Mouse (Mus musculus) hindbrain, embryonic 11.5 days (tissue): ENCODE measurements around the gene Noc3l. TPM values are rescaled to one million over a fixed set of nuclear protein-coding genes. Genes with fewer than 3 reads are reported as not detected.
A peak's percentile ranks its signal among the peaks of the same experiment; 100 is the strongest.

Experiments used
- ATAC-seq: fragments of 200-750 bp; cut with Nextera tagmentation; 2 replicates; pipeline ENCODE4 v1.8.0; 2017; ENCODE audit warnings: mild to moderate bottlenecking, moderate TSS enrichment, moderate library complexity; ENCODE audit not compliant: low FRiP score
- DNase-seq: peaks from one replicate; pipeline ENCODE4 v3.0.0-alpha.2; 2015; ENCODE audit warnings: low spot score
- H3K27ac ChIP-seq: fragments of 300-500 bp; sonication (generic); 2 replicates; pipeline ENCODE4 v1.5.1; 2014; ENCODE audit warnings: mild to moderate bottlenecking, low read depth, low read length
- H3K27me3 ChIP-seq: fragments of 300-500 bp; sonication (generic); 2 replicates; pipeline ENCODE4 v1.6.1; 2014; ENCODE audit warnings: mild to moderate bottlenecking, low read length, moderate library complexity, mixed read lengths; ENCODE audit not compliant: control insufficient read depth, insufficient read depth
- H3K36me3 ChIP-seq: fragments of 300-500 bp; sonication (generic); 2 replicates; pipeline ENCODE4 v1.6.1; 2014; ENCODE audit warnings: mild to moderate bottlenecking, low read length, moderate library complexity, mixed read lengths; ENCODE audit not compliant: control insufficient read depth, insufficient read depth
- H3K4me1 ChIP-seq: fragments of 300-500 bp; sonication (generic); replicated peaks from 2 replicates; pipeline ENCODE4 v1.6.1; 2014; ENCODE audit warnings: low read length, mixed read lengths; ENCODE audit not compliant: control insufficient read depth, insufficient read depth
- H3K4me2 ChIP-seq: fragments of 300-500 bp; sonication (generic); replicated peaks from 2 replicates; pipeline ENCODE4 v1.6.1; 2014; ENCODE audit warnings: mild to moderate bottlenecking, low read depth, low read length
- H3K4me3 ChIP-seq: fragments of 300-500 bp; sonication (generic); 2 replicates; pipeline ENCODE4 v1.5.1; 2014; ENCODE audit warnings: low read depth, low read length
- H3K9ac ChIP-seq: fragments of 300-500 bp; sonication (generic); 2 replicates; pipeline ENCODE4 v1.6.1; 2014; ENCODE audit warnings: low read depth, low read length
- H3K9me3 ChIP-seq: fragments of 300-500 bp; sonication (generic); 2 replicates; pipeline ENCODE4 v1.6.1; 2016; ENCODE audit warnings: low read length; ENCODE audit not compliant: control insufficient read depth
- WGBS: fragments of 180-500 bp; shearing (Covaris S2); extraction: QIAGEN DNeasy Blood & Tissue Kit; methylation state at CpG from one replicate; pipeline ENCODE4 v1.1.7; 2014; 5-methylcytosine and 5-hydroxymethylcytosine counted together
- polyA plus RNA-seq: library from polyadenylated mRNA; unstranded; fragments of >200 nt; fragmentation: Nextera tagmentation; extraction: Ambion mirVana; gene quantifications from 2 replicates; pipeline ENCODE4 v1.2.1, GENCODE M21; 2014

Noc3l gene
- polyA plus RNA-seq, 1 experiment from 2014 or later, result 12.6 TPM

DNA sequence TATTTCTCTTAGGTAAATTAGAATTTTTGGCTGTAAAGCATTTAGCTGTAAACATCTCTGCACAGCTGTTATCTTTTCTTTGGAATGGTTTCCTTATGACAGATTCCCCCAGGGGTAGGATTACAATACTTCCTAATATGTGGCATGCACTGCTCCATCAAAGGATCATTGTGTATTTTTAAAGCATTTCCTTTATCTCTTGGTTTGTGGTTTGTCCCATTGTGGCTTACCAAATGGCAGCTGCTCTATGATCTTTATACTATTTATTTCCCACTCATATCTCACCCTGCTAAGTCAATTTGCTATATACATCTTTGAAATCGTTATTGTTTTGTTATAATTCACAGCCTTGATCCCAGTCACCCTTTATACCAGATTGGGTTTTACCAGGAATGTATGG lies 14.2 kb upstream of the Noc3l start:
- Histone ChIP-seq H3K27ac (no peak overlapping the region), H3K4me2 (no peak overlapping the region), H3K4me3 (no peak overlapping the region), H3K27me3 (no peaks in the 10 kb centered on the region), H3K36me3 (no peaks in the 10 kb centered on the region), H3K9ac (no peak overlapping the region), H3K4me1 (no peaks in the 10 kb centered on the region), H3K9me3 (no peaks in the 10 kb centered on the region)
- DNase-seq, result no peak
- ATAC-seq, result no peak
- 74% methylated on average over 1 of the region's 1 CpGs for WGBS

DNA sequence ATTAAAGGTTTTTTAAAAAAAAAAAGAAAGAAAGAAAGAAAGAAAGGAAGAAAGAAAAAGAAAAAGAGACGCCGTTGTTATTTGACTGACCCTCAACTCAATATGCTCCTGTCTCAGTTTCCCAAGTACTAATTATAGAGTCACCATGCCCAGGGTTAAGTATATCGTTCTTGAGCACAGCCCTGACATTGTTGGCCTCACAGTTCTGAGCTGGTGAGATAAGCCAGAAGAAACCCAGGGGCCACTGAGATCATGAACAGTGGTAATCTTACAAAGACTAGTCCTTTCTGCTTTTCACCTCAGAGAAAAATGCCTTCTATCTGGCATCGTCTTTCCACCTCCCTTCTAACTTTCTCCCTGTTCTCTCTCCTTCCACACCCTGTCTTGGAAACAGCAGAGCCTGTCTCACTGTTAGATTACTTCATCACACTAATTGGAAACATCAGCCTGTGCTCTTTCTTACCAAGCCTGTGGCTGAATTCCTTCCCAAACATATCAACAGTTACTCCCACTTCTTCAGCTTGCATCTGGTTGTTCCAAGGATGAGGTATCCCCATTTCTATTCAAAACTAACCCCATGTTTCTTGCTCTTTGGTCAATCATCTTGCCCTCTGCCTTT lies 1.3 kb upstream of the Noc3l start:
- 93% methylated on average over 4 of the region's 4 CpGs for WGBS
- Histone ChIP-seq H3K27me3 (no peaks in the 10 kb centered on the region), H3K27ac (no peak overlapping the region), H3K4me1 (no peaks in the 10 kb centered on the region), H3K36me3 (no peaks in the 10 kb centered on the region), H3K9me3 (no peaks in the 10 kb centered on the region), H3K4me2 (no peak overlapping the region), H3K4me3 (no peak overlapping the region), H3K9ac (no peak overlapping the region)
- ATAC-seq (no peak), DNase-seq (no peak)

DNA sequence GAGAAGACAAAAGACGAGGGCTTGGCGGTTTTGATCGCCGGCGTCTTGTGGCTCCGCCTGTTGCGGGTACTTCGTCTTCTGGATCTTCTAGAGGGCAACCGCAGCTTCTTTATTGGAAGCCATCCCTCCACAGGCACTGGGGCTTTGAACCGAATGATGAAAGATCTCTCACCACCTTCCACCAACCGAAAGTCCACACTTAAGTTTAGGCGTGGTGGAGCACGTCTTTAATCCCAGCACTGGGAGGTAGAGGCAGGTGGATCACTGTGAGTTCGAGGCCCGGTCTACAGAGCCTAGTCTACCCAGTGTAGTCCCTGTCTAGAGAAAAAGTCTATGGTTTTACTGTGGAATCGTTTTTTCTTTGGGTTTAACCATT lies 378 bp upstream of the Noc3l start:
- peak; percentile 74; the same call in 1 of the 2 replicates for ATAC-seq
- Histone ChIP-seq H3K4me2 (peak overlapping the region; percentile 88), H3K4me1 (no peaks in the 10 kb centered on the region), H3K4me3 (peak overlapping the region; percentile 69), H3K36me3 (no peaks in the 10 kb centered on the region), H3K27me3 (no peaks in the 10 kb centered on the region), H3K9ac (peak overlapping the region; percentile 74), H3K27ac (no peak overlapping the region), H3K9me3 (no peaks in the 10 kb centered on the region)
- DNase-seq, result no peak
- 14% methylated on average over 16 of the region's 16 CpGs for WGBS

DNA sequence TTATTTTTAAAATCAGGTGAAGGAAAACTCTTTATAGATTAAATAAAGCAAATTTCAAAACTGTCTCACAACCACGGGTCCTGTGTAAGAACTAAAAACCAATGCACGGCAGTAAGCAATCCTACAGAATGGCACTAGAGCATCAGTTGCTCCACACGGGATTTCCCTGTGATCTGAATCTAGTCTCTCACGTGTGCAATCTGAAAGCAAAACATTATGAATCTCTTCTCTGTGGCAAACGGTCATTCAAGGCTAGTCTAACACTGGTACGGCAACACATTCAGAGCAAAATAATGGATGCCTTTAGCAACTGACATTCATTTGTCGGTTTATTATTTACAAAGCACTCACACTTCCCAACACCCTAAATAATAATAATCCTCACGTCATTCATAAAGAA lies 846 bp downstream of the Noc3l start:
- Histone ChIP-seq H3K4me2 (peak overlapping the region; percentile 88), H3K27me3 (no peaks in the 10 kb centered on the region), H3K36me3 (no peaks in the 10 kb centered on the region), H3K27ac (no peak overlapping the region), H3K9ac (peak overlapping the region; percentile 74), H3K4me3 (peak overlapping the region; percentile 69), H3K4me1 (no peaks in the 10 kb centered on the region), H3K9me3 (no peaks in the 10 kb centered on the region)
- WGBS, result 47% methylated on average over 8 of the region's 8 CpGs
- ATAC-seq (no peak), DNase-seq (no peak)

DNA sequence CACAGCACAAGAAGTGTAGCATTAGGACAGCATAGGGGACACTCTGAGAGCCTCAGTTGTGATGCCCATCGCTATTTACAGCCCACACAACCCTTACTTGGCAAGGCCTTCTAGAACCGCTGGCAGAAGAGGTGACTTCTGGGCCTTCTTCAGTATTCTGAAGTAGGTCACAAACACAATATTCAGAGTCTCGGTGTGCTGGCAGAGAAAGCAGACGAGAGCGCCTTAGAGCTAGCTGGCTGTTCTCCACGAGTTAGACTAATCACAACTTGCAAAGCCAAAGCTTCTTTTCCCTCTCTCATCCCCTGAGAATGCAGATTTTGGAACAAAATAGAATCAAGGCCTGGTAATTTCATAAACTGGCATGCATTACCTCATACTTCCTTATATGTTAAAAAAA lies 20.2 kb downstream of the Noc3l start:
- Histone ChIP-seq H3K9me3 (no peaks in the 10 kb centered on the region), H3K36me3 (0 out of 2 replicates have a peak, but pooled peaks cover 6% of the 10 kb centered on the region), H3K9ac (no peak overlapping the region), H3K27ac (no peak overlapping the region), H3K4me2 (no peak overlapping the region), H3K4me1 (no peaks in the 10 kb centered on the region), H3K4me3 (no peak overlapping the region), H3K27me3 (no peaks in the 10 kb centered on the region)
- ATAC-seq (no peak), DNase-seq (no peak)
- WGBS, result 96% methylated on average over 6 of the region's 6 CpGs

DNA sequence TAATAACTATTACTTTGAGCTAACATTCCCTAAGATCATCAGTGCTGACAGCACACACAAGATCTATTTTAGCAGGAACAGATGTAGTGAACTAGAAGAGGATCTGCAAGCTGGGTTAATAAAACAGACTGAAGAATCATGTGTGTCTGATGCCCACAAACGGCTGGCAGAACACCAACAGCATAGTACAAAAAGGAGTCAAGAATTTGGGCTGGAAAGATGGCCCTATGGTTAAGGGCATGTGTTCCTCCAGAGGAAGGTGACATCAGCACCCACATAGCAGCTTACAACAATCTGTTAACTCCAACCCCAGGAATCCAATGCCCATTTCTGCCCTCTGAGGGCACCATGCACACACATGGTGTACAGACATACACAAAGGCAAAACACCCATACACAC lies 20.7 kb downstream of the Noc3l start:
- DNase-seq, result no peak
- Histone ChIP-seq H3K9ac (no peak overlapping the region), H3K27me3 (no peaks in the 10 kb centered on the region), H3K27ac (no peak overlapping the region), H3K36me3 (0 out of 2 replicates have a peak, but pooled peaks cover 6% of the 10 kb centered on the region), H3K4me2 (no peak overlapping the region), H3K4me3 (no peak overlapping the region), H3K4me1 (no peaks in the 10 kb centered on the region), H3K9me3 (no peaks in the 10 kb centered on the region)
- WGBS, result 96% methylated on average over 1 of the region's 1 CpGs
- no peak for ATAC-seq

DNA sequence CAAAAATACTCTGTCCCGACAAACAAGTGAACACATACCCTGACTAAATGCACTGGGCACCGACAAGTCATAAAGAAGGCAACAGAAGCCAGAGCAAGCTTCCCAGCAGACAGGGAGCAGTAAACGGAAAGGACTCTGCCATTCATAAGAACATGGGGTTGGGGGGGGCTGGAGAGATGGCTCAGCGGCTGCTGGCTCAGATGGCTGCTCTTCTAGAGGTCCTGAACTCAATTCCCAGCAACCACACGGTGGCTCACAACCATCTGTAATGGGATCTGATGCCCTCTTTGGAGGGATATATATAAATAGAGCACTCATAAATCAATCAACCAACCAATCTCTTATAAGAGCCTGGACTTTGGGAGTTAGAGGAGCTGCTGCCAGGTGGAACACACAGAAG lies 22.5 kb downstream of the Noc3l start:
- Histone ChIP-seq H3K9ac (no peak overlapping the region), H3K27me3 (no peaks in the 10 kb centered on the region), H3K27ac (no peak overlapping the region), H3K36me3 (0 out of 2 replicates have a peak, but pooled peaks cover 6% of the 10 kb centered on the region), H3K4me3 (no peak overlapping the region), H3K4me1 (no peaks in the 10 kb centered on the region), H3K4me2 (no peak overlapping the region), H3K9me3 (no peaks in the 10 kb centered on the region)
- WGBS, result 90% methylated on average over 5 of the region's 5 CpGs
- DNase-seq (no peak), ATAC-seq (no peak)

DNA sequence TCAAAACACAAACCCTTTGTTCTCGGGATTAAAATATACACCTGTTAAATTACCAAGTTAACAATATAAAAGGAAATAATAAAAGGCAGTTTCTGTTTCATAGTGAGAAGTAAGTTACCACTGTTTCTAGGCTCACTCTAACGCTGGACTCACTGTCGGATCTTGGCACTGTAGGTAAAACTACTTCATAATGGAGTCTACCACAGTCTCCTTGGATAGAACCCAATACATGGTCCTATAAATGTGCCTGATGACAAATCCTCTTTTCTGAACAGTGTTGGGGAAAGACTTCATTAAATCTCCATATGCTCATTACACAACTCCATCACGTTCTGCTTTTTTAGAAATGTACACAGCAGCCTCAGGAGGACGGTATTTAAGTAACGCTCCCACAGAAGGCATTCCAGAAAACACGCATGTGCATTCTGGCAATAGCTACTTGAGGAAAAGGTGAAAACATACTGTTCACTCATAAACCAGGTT lies 25.4 kb downstream of the Noc3l start:
- H3K36me3 ChIP-seq, result 0 out of 2 replicates have a peak, but pooled peaks cover 6% of the 10 kb centered on the region
- H3K9ac ChIP-seq, result no peak overlapping the region
- ATAC-seq (no peak), DNase-seq (no peak)
- no peaks in the 10 kb centered on the region for H3K9me3 ChIP-seq
- WGBS, result 96% methylated on average over 7 of the region's 7 CpGs
- H3K27me3 ChIP-seq, result no peaks in the 10 kb centered on the region
- no peak overlapping the region for H3K27ac ChIP-seq
- H3K4me2 ChIP-seq, result no peak overlapping the region
- H3K4me1 ChIP-seq, result no peaks in the 10 kb centered on the region
- H3K4me3 ChIP-seq, result no peak overlapping the region

DNA sequence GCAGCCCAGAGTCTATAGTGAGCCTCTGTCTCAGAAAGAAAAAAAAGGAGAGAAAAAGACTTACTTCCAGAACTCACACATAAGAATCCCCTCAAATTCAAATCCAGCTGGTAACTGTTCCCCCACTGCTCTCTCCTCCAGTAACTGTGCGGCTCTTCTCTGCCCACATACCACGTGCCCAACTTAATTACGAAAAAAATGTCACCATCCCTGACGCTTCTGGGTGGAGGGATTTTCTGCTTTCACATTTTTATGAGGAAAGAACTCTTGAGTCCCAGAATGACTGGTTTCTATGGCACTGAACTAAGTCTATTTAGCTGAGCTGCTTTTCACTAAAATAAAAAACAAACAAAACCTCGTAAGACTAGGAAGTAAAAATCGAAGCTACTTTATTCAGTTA lies 31.3 kb downstream of the Noc3l start:
- H3K4me2 ChIP-seq, result no peak overlapping the region
- H3K9ac ChIP-seq, result no peak overlapping the region
- no peaks in the 10 kb centered on the region for H3K4me1 ChIP-seq
- H3K9me3 ChIP-seq, result no peaks in the 10 kb centered on the region
- ATAC-seq (no peak), DNase-seq (no peak)
- H3K27ac ChIP-seq, result no peak overlapping the region
- H3K27me3 ChIP-seq, result no peaks in the 10 kb centered on the region
- WGBS, result 91% methylated on average over 6 of the region's 6 CpGs
- no peaks in the 10 kb centered on the region for H3K36me3 ChIP-seq
- H3K4me3 ChIP-seq, result no peak overlapping the region
